Mouse (Mus musculus) embryonic fibroblast, embryonic 13.5 days (primary cell): ENCODE measurements around the gene Wdr5b. TPM values are rescaled to one million over a fixed set of nuclear protein-coding genes. Genes with fewer than 3 reads are reported as not detected.
"Not testable (repeated sequence)": the region's sequence is repeated elsewhere in the genome, so short reads cannot be mapped to it uniquely, and the experiment has no call there.

ENCODE experiments used
- H3K27ac ChIP-seq: 2 replicates; pipeline ENCODE4 v1.5.1; 2012; ENCODE audit warnings: low read length, control low read depth, inconsistent platforms; ENCODE audit not compliant: insufficient read depth
- H3K4me1 ChIP-seq: 2 replicates; pipeline ENCODE4 v1.6.1; 2011; ENCODE audit warnings: low read length; ENCODE audit not compliant: control insufficient read depth, insufficient read depth
- H3K4me3 ChIP-seq: 2 replicates; pipeline ENCODE4 v1.5.1; 2011; ENCODE audit warnings: mild to moderate bottlenecking, control low read depth, low read length; ENCODE audit not compliant: insufficient read depth
- CTCF ChIP-seq: IDR thresholded peaks from 2 replicates; pipeline ENCODE4 v1.5.1; 2011; ENCODE audit warnings: mild to moderate bottlenecking, control low read depth, low read length, moderate library complexity, borderline replicate concordance; ENCODE audit not compliant: insufficient read depth
- POLR2A ChIP-seq: IDR thresholded peaks from 2 replicates; pipeline ENCODE4 v1.6.1; 2011; ENCODE audit warnings: low read depth, mild to moderate bottlenecking, control low read depth, low read length, moderate library complexity
- polyA plus RNA-seq: library from polyadenylated mRNA; stranded (reverse); fragments of >200 nt; gene quantifications from 2 replicates; pipeline ENCODE4 v1.2.4, GENCODE M21; 2011; ENCODE audit warnings: low read depth; ENCODE audit not compliant: missing spikeins, insufficient read length

Gene Wdr5b
- 3.2 and 4.8 TPM in 2 replicates for polyA plus RNA-seq

GRCm38 (mm10) chr16:36040640-36041624, at the start of gene Wdr5b:
Wdr5b (plus strand) TSS chr16:36041190.
- TF ChIP-seq POLR2A, result peak; percentile 59
- TF ChIP-seq CTCF, result no peak
- Histone ChIP-seq H3K4me3 (peak within 1 kb of the TSS; percentile 60), H3K4me1 (0 out of 2 replicates have a peak, but pooled peaks cover 2% of the 10 kb centered on the region), H3K27ac (peak within 1 kb of the TSS; percentile 59)

- Histone ChIP-seq H3K4me1 (no peaks in the 10 kb centered on the region), H3K27ac (no peak overlapping the region), H3K4me3 (no peak overlapping the region)
- TF ChIP-seq CTCF (no peak), POLR2A (no peak)
These were observed 48.6 kb upstream of the Wdr5b start for GRCm38 (mm10) chr16:35992391-35992790.

- H3K4me3 ChIP-seq, result no peak overlapping the region
- H3K27ac ChIP-seq, result no peak overlapping the region
- no peak for TF ChIP-seq POLR2A
- no peak for TF ChIP-seq CTCF
- H3K4me1 ChIP-seq, result no peaks in the 10 kb centered on the region
These were observed 47.7 kb upstream of the Wdr5b start for GRCm38 (mm10) chr16:35993316-35993715.

- H3K4me3 ChIP-seq, H3K4me1 ChIP-seq, H3K27ac ChIP-seq: not testable (repeated sequence)
These were observed 42.1 kb upstream of the Wdr5b start for GRCm38 (mm10) chr16:35998852-35999251.

GRCm38 (mm10) chr16:36008396-36008795, 32.6 kb upstream of the Wdr5b start:
- Histone ChIP-seq H3K4me3 (no peak overlapping the region), H3K4me1 (no peaks in the 10 kb centered on the region), H3K27ac (no peak overlapping the region)
- TF ChIP-seq CTCF, result no peak
- no peak for TF ChIP-seq POLR2A

- Histone ChIP-seq H3K4me1 (no peaks in the 10 kb centered on the region), H3K27ac (no peak overlapping the region), H3K4me3 (no peak overlapping the region)
- TF ChIP-seq POLR2A (no peak), CTCF (no peak)
These were observed 24.7 kb upstream of the Wdr5b start for GRCm38 (mm10) chr16:36016335-36016734.

- H3K4me3 ChIP-seq, H3K4me1 ChIP-seq, H3K27ac ChIP-seq: not testable (repeated sequence)
These were observed 12.9 kb upstream of the Wdr5b start for GRCm38 (mm10) chr16:36028120-36028519.

- 0 out of 2 replicates have a peak, but pooled peaks cover 2% of the 10 kb centered on the region for H3K4me1 ChIP-seq
- peak overlapping the region; percentile 59 for H3K27ac ChIP-seq
- no peak for TF ChIP-seq CTCF
- no peak; the same call in 1 of the 2 replicates for TF ChIP-seq POLR2A
- H3K4me3 ChIP-seq, result peak overlapping the region; percentile 60
These were observed 633 bp downstream of the Wdr5b start for GRCm38 (mm10) chr16:36041625-36042020.

- no peak overlapping the region for H3K4me3 ChIP-seq
- H3K4me1 ChIP-seq, result 0 out of 2 replicates have a peak, but pooled peaks cover 2% of the 10 kb centered on the region
- no peak overlapping the region for H3K27ac ChIP-seq
- no peak for TF ChIP-seq CTCF
- TF ChIP-seq POLR2A, result no peak; the same call in 1 of the 2 replicates
These were observed 2.1 kb downstream of the Wdr5b start for GRCm38 (mm10) chr16:36043073-36043472.

- 0 out of 2 replicates have a peak, but pooled peaks cover 2% of the 10 kb centered on the region for H3K4me1 ChIP-seq
- H3K27ac ChIP-seq, result no peak overlapping the region
- TF ChIP-seq CTCF (no peak), POLR2A (no peak)
- H3K4me3 ChIP-seq, result no peak overlapping the region
These were observed 3.0 kb downstream of the Wdr5b start for GRCm38 (mm10) chr16:36043964-36044363.
